Mouse (Mus musculus): ENCODE data around the gene Dtymk. TPM values are rescaled to one million over a fixed set of nuclear protein-coding genes. Genes with fewer than 3 reads are reported as not detected.

Gene Dtymk
- polyA plus RNA-seq, 1 experiment from 2014 or later: 187 TPM

DNA sequence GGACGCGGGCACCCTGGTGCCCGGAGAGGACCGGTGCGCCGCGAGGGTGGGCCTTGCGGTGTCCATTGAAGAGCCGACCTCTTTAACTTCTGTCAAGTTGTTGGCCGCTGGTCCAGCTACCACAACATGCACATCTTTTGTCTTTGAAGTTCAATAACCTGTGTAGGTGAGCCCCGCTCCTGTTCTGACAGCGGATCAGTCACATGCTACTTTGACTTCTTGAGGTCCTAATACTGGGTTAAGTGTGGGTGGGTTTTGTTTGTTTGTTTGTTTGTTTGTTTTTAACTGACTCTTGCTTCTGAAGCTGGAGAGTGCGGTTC, 46.5 kb downstream of the Dtymk start:
- Histone ChIP-seq H3K36me3 (peaks cover 4% of the 10 kb centered on the region), H3K4me1 (peaks cover 18% of the 10 kb centered on the region), H3K9ac (peak overlapping the region; percentile 89), H3K9me3 (no peaks in the 10 kb centered on the region), H3K27ac (peak overlapping the region; percentile 82; the same call in 1 of the 2 replicates), H3K4me3 (peak overlapping the region; percentile 95), H3K4me2 (replicated peaks) (peak overlapping the region; percentile 91), H3K27me3 (replicated peaks) (no peaks in the 10 kb centered on the region)
- no peak for ATAC-seq (ENCODE audit: low FRiP score, low read depth)
- WGBS: under 1% methylated on average over 13 of the region's 13 CpGs

DNA sequence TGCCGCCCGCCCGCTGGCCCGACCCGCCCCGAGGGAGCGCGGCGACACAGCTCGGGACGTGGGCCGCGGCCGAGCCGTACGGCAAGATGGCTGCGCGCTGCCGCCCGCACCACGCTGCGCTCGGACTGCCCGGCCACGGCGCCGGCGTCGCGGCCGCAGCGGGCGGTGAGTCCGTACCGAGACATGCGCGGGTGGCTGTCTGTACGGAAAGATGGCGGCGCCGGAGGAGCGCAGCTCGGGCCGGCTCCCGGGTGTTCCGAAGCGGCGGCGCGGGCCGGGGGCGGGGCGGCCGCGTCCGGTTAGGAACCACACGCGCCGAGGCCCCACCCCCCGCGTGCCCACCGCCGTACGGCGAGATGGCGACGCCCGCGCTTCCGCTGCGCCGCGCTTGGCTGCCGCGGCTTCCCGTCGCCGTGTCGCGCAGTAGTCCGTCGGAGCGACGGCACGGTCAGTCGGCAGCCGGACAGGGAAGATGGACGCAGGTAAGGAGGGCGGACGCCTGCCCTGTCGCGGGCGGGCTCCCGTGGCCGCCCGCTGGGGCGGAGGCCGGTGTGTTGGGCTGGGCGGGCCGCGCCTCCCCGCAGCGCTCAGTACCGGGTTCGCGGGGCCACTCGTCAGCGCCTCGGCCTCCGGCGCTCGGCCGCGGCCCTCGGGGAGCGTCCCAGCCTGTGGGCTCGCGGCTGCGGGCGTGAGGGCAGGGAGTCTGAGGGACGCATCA, 47.0 kb downstream of the Dtymk start, which contains the start of gene Thap4:
Thap4 (minus strand) TSS at position 292 of the 718 bp plus-strand sequence.
- Histone ChIP-seq H3K4me2 (replicated peaks) (peak within 1 kb of the TSS; percentile 91), H3K9me3 (no peaks in the 10 kb centered on the region), H3K36me3 (peaks cover 10% of the 10 kb centered on the region), H3K4me3 (peak within 1 kb of the TSS; percentile 95), H3K9ac (peak within 1 kb of the TSS; percentile 89), H3K4me1 (peaks cover 18% of the 10 kb centered on the region), H3K27me3 (replicated peaks) (no peaks in the 10 kb centered on the region), H3K27ac (peak within 1 kb of the TSS; percentile 82)
- ATAC-seq (ENCODE audit: low FRiP score, low read depth): peak; percentile 91
- WGBS: under 1% methylated on average over 108 of the region's 121 CpGs

DNA sequence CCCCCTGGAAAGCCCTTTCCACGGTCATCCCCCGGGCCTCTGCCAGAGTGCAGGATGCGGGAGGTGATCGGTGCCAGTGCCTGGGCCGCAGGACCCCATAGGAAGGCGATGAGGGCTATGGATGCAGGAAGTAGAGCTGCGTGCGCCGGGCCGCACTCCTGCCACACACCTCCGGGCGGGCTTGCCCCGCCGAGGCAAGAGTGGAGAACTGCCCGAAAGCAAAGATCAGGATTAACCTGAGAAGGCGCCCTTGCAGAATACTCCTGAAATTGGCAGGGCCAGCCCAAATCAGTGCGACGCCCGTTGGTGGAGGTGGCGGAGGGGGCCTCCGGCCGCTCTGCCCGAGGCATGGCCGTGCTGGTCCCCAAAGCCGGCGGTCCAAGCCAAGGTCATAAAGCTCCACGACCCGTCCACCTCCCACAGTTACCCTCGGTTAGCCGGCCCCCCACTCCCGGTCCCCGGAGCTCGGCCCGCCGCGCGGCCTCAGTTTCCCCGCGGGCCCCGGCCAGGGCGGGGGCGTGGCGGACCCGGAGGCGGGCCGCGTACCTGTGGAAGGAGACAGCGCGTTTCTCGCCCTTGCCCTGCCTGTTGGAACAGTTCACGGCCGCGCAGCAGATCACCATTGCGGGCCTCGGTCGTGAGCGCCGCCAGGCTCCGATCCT, 47.7 kb downstream of the Dtymk start:
- Histone ChIP-seq H3K27ac (peak overlapping the region; percentile 82), H3K4me3 (peak overlapping the region; percentile 95), H3K27me3 (replicated peaks) (no peaks in the 10 kb centered on the region), H3K36me3 (peaks cover 17% of the 10 kb centered on the region), H3K4me2 (replicated peaks) (peak overlapping the region; percentile 91), H3K9ac (peak overlapping the region; percentile 89), H3K4me1 (peaks cover 18% of the 10 kb centered on the region), H3K9me3 (no peaks in the 10 kb centered on the region)
- peak; percentile 51 for ATAC-seq (ENCODE audit: low FRiP score, low read depth)
- WGBS: under 1% methylated on average over 59 of the region's 59 CpGs

DNA sequence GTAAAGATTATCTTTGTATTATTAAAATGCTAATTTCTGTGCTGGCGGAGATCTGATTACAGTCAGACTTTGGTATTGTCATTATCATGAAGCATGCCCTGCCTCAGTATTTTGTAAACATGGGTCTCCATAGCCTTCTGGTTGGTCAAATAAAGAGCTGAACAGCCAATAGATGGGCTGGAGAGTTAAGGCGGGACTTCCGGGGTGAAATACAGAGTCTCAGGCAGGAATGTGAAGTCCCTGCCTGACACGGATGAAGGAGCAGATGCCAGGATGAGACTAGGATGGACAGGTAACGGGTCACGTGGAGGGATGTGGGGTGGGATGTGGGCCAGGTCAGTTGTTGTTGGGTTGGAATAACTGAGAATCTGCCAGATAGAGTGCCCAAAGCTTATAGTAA, 50.4 kb downstream of the Dtymk start, which contains the start of gene Atg4b:
Atg4b (plus strand) TSS at position 211 of the 400 bp plus-strand sequence.
- no peaks in the 10 kb centered on the region for H3K9me3 ChIP-seq
- H3K4me3 ChIP-seq: no peak within 1 kb of the TSS
- peaks cover 25% of the 10 kb centered on the region for H3K36me3 ChIP-seq
- H3K9ac ChIP-seq: no peak within 1 kb of the TSS
- no peak within 1 kb of the TSS for H3K4me2 ChIP-seq (replicated peaks)
- 82% methylated on average over 6 of the region's 6 CpGs for WGBS
- no peak for ATAC-seq (ENCODE audit: low FRiP score, low read depth)
- no peak within 1 kb of the TSS for H3K27ac ChIP-seq
- H3K27me3 ChIP-seq (replicated peaks): no peaks in the 10 kb centered on the region
- peaks cover 12% of the 10 kb centered on the region; the same call in 1 of the 2 replicates for H3K4me1 ChIP-seq

DNA sequence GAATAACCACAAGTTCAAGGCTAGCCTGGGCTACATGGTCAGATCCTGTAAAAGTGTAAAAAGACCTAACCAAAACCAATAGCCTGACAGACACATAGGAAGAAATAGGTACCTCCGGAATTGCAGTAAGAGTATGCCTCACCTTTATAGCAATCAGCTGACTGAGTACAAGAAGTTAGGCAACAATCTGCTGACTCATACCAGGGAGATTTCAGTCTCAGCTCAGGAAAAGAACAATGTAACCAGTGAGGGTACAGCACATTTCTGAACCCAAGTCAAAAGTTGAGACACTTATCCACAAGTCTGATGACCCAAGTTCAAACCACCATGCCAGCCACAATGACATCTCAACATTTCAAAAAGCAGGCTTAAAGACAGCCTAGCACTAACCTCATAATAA, 53.2 kb downstream of the Dtymk start:
- Histone ChIP-seq H3K9me3 (no peaks in the 10 kb centered on the region), H3K36me3 (peaks cover 29% of the 10 kb centered on the region), H3K4me2 (replicated peaks) (no peak overlapping the region), H3K4me1 (peaks cover 5% of the 10 kb centered on the region; the same call in 1 of the 2 replicates), H3K9ac (no peak overlapping the region), H3K27ac (no peak overlapping the region), H3K4me3 (no peak overlapping the region), H3K27me3 (replicated peaks) (no peaks in the 10 kb centered on the region)
- no peak for ATAC-seq (ENCODE audit: low FRiP score, low read depth)
- WGBS: 94% methylated on average over 1 of the region's 1 CpGs

DNA sequence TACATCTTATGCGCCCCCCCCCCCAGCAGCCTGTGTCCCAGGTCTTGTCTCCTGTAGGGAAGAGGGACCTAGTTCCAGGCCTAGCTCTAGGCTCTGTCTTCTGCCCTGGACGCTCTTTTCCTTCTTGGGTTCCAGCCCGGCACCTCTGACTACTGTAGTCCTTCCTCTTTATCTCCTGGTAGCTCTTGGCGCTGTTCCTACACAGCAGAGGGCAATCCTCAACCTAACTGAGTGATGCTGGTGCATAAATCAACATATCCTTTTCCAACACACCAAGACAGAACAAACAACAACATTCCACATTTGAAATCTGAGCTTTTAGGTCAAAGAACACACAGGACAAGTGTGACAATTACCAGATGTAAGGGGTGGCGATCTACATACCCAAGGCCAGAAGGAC, 55.6 kb downstream of the Dtymk start:
- 90% methylated on average over 5 of the region's 5 CpGs for WGBS

DNA sequence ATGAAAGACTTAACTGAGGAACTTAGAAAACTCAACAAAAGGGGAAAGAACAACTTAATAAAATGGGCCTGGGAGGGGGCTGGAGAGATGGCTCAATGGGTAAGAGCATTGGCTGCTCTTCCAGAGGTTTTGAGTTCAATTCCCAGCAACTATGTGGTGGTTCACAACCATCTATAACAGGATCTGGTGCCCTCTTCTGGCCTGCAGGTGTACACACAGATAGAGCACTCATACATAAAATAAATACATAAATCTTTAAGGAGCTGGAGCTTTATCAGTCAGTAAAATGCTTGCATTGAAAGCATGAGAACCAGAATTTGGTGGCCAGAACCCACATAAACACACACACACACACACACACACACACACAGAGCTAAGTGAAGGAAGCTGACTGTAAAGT, 58.8 kb downstream of the Dtymk start:
- H3K4me3 ChIP-seq: no peak overlapping the region
- H3K4me1 ChIP-seq: no peaks in the 10 kb centered on the region
- H3K27me3 ChIP-seq (replicated peaks): no peaks in the 10 kb centered on the region
- no peak for ATAC-seq (ENCODE audit: low FRiP score, low read depth)
- H3K27ac ChIP-seq: no peak overlapping the region
- peaks cover 5% of the 10 kb centered on the region; the same call in 1 of the 2 replicates for H3K36me3 ChIP-seq
- no peak overlapping the region for H3K4me2 ChIP-seq (replicated peaks)
- H3K9me3 ChIP-seq: no peaks in the 10 kb centered on the region
- H3K9ac ChIP-seq: no peak overlapping the region

More for the DNA sequence above, 55.6 kb downstream of the Dtymk start:
- H3K9me3 ChIP-seq: no peaks in the 10 kb centered on the region
- no peaks in the 10 kb centered on the region for H3K27me3 ChIP-seq (replicated peaks)
- no peak for ATAC-seq (ENCODE audit: low FRiP score, low read depth)
- no peak overlapping the region for H3K9ac ChIP-seq
- H3K36me3 ChIP-seq: peaks cover 29% of the 10 kb centered on the region
- no peak overlapping the region for H3K4me2 ChIP-seq (replicated peaks)
- H3K4me1 ChIP-seq: no peaks in the 10 kb centered on the region
- no peak overlapping the region for H3K4me3 ChIP-seq
- H3K27ac ChIP-seq: no peak overlapping the region

Other genes with a start within 250 kb of the Dtymk start
- gene Stk25, start 143.3 kb downstream of the Dtymk start, polyA plus RNA-seq (2016; fragmentation: Nextera tagmentation; extraction: Ambion mirVana): 260 and 266 TPM in 2 replicates
- 41.9 and 50.8 TPM in 2 replicates for gene Bok, start 116.3 kb downstream of the Dtymk start, polyA plus RNA-seq (2016; fragmentation: Nextera tagmentation; extraction: Ambion mirVana)
- gene Atg4b, start 50.4 kb downstream of the Dtymk start, polyA plus RNA-seq (2016; fragmentation: Nextera tagmentation; extraction: Ambion mirVana): 116 and 119 TPM in 2 replicates
- 36.0 and 36.7 TPM in 2 replicates for gene Thap4, start 47.1 kb downstream of the Dtymk start, polyA plus RNA-seq (2016; fragmentation: Nextera tagmentation; extraction: Ambion mirVana)
- gene Ing5, start 2.0 kb upstream of the Dtymk start, polyA plus RNA-seq (2016; fragmentation: Nextera tagmentation; extraction: Ambion mirVana): 12.4 and 14.0 TPM in 2 replicates
- 17.0 TPM in 2 replicates for gene D2hgdh, start 23.0 kb upstream of the Dtymk start, polyA plus RNA-seq (2016; fragmentation: Nextera tagmentation; extraction: Ambion mirVana)
- gene Gal3st2, start 59.4 kb upstream of the Dtymk start, polyA plus RNA-seq (2016; fragmentation: Nextera tagmentation; extraction: Ambion mirVana): not detected in 2 replicates
- not detected in 2 replicates for gene Gal3st2b, start 116.4 kb upstream of the Dtymk start, polyA plus RNA-seq (2016; fragmentation: Nextera tagmentation; extraction: Ambion mirVana)
- gene Gal3st2c, start 188.6 kb upstream of the Dtymk start, polyA plus RNA-seq (2016; fragmentation: Nextera tagmentation; extraction: Ambion mirVana): not detected in 2 replicates
- not detected in 2 replicates for gene Neu4, start 218.5 kb upstream of the Dtymk start, polyA plus RNA-seq (2016; fragmentation: Nextera tagmentation; extraction: Ambion mirVana)